Mouse (Mus musculus): ENCODE measurements around the gene 2210408I21Rik. TPM values are rescaled to one million over a fixed set of nuclear protein-coding genes. Genes with fewer than 3 reads are reported as not detected.

Gene 2210408I21Rik
- total and polyA plus RNA-seq, 2 experiments from 2014 or later: 0.53 to 5.7 TPM

DNA sequence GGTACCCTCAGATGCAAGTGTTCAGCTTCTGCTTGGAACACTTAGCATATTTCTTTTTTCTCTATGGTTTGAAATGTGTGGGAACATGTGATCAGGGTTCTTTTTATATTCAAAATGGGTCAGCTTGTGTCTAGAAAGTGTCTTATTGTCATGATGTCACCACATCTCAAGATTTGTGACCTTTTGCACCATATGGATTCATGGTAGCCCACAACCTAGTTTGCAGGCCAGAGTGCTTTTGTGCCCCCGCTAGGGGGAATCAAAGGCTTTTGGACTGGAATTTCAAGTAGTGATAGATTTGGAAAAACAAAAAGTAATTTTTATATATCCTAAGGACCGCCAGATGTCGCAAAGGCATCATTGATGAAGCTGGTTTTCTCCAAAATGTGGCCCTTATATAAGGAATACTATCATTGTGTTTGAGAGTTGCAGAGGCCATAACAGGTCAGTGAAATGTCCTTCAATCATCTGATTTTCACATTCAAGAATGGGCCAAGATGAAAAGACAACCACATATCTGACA, 250.2 kb downstream of the 2210408I21Rik start:
- DNase-seq (ENCODE audit: low spot score) (no peak), ATAC-seq (ENCODE audit: insufficient read depth, low read depth) (no peak)
- Histone ChIP-seq H3K27me3 (ENCODE audit: control insufficient read depth, insufficient read depth, low read length) (no peaks in the 10 kb centered on the region), H3K4me2 (ENCODE audit: low read depth, low read length) (no peak overlapping the region), H3K9ac (replicated peaks; ENCODE audit: low read depth, low read length) (no peak overlapping the region), H3K27ac (ENCODE audit: low read depth) (no peak overlapping the region), H3K36me3 (replicated peaks; ENCODE audit: control insufficient read depth, insufficient read depth, low read length) (no peaks in the 10 kb centered on the region), H3K4me3 (ENCODE audit: low read depth, low read length) (no peak overlapping the region), H3K4me1 (ENCODE audit: control insufficient read depth, insufficient read depth) (no peaks in the 10 kb centered on the region), H3K9me3 (replicated peaks; ENCODE audit: control insufficient read depth, low read length) (no peaks in the 10 kb centered on the region)
- WGBS: 84% methylated on average over 3 of the region's 3 CpGs
- TF ChIP-seq EP300 (IDR thresholded peaks at IDR 0.05; ENCODE audit: low read depth) (no peak), CTCF (IDR thresholded peaks at IDR 0.05; ENCODE audit: low read depth) (no peak)

DNA sequence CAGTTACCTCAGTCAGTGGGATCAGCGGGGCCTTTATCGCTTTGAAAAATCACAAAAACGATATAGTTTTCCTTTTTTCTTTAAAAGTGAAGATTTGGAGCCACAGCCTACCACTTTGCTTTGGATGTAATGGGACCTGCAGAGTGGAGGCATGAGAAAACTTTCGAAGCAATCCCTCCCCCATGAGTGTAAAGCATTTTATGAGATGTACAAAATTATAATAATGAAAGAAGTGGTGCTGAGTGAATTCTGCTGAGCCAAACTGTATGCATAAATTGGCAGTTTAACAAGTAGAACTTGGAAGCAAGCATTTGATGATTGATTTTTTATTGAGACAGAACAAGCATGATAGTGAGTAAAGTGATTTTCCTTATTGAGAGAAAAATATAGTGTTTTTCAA, 250.7 kb downstream of the 2210408I21Rik start:
- TF ChIP-seq CTCF (IDR thresholded peaks at IDR 0.05; ENCODE audit: low read depth): no peak
- TF ChIP-seq EP300 (IDR thresholded peaks at IDR 0.05; ENCODE audit: low read depth): no peak
- H3K4me3 ChIP-seq (ENCODE audit: low read depth, low read length): no peak overlapping the region
- ATAC-seq (ENCODE audit: insufficient read depth, low read depth): no peak

DNA sequence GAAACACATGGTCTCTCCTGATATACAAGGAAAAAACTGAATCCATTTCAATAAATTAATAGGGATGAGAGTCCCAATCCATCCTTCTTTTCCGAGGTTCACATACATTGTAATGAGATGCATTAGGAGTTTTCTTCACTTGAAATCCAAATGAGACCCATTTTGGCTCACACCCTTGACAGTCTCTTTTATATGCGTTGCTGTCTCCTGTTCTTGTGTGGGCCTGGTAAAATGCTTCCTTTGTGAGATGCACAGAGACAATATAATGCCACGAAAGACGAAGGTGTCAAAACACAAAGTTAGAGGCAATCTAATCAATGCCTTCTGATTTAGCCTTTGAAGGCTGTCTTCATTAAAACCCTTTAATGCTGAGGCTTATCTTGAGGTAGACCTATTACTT, 252.8 kb downstream of the 2210408I21Rik start:
- no peak for DNase-seq (ENCODE audit: low spot score)
- TF ChIP-seq CTCF (IDR thresholded peaks at IDR 0.05; ENCODE audit: low read depth): no peak
- TF ChIP-seq EP300 (IDR thresholded peaks at IDR 0.05; ENCODE audit: low read depth): no peak
- H3K36me3 ChIP-seq (replicated peaks; ENCODE audit: control insufficient read depth, insufficient read depth, low read length): no peaks in the 10 kb centered on the region
- H3K4me3 ChIP-seq (ENCODE audit: low read depth, low read length): no peak overlapping the region
- no peak overlapping the region for H3K9ac ChIP-seq (replicated peaks; ENCODE audit: low read depth, low read length)
- no peak overlapping the region for H3K27ac ChIP-seq (ENCODE audit: low read depth)
- WGBS: 76% methylated on average over 4 of the region's 4 CpGs
- no peaks in the 10 kb centered on the region for H3K27me3 ChIP-seq (ENCODE audit: control insufficient read depth, insufficient read depth, low read length)
- H3K4me2 ChIP-seq (ENCODE audit: low read depth, low read length): no peak overlapping the region
- no peaks in the 10 kb centered on the region for H3K9me3 ChIP-seq (replicated peaks; ENCODE audit: control insufficient read depth, low read length)
- no peaks in the 10 kb centered on the region for H3K4me1 ChIP-seq (ENCODE audit: control insufficient read depth, insufficient read depth)
- ATAC-seq (ENCODE audit: insufficient read depth, low read depth): no peak

More for the DNA sequence above, 250.7 kb downstream of the 2210408I21Rik start:
- Histone ChIP-seq H3K9ac (replicated peaks; ENCODE audit: low read depth, low read length) (no peak overlapping the region), H3K27me3 (ENCODE audit: control insufficient read depth, insufficient read depth, low read length) (no peaks in the 10 kb centered on the region), H3K36me3 (replicated peaks; ENCODE audit: control insufficient read depth, insufficient read depth, low read length) (no peaks in the 10 kb centered on the region), H3K9me3 (replicated peaks; ENCODE audit: control insufficient read depth, low read length) (no peaks in the 10 kb centered on the region), H3K27ac (ENCODE audit: low read depth) (no peak overlapping the region), H3K4me1 (ENCODE audit: control insufficient read depth, insufficient read depth) (no peaks in the 10 kb centered on the region), H3K4me2 (ENCODE audit: low read depth, low read length) (no peak overlapping the region)
- DNase-seq (ENCODE audit: low spot score): no peak
- WGBS: 84% methylated on average over 4 of the region's 4 CpGs

DNA sequence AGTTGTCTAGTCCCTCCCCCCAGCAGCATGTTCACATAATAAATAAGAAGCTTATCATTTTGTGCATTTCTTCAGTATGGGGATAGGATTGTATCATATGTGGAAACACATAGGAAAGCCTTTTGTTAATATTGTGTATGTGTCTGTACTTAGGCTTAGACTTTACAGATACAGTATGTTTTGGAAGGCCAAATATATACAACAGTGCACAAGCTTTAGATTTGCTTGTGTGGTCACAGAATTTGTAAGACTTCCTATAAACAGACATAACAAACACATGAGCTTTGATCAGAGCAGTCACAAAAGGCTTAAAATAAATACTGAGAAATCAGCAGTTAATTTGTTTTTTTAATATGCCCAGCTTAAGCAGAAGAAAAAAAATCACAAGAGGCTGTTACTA, 253.9 kb downstream of the 2210408I21Rik start:
- no peak overlapping the region for H3K4me3 ChIP-seq (ENCODE audit: low read depth, low read length)
- DNase-seq (ENCODE audit: low spot score): no peak
- H3K27me3 ChIP-seq (ENCODE audit: control insufficient read depth, insufficient read depth, low read length): no peaks in the 10 kb centered on the region
- no peaks in the 10 kb centered on the region for H3K36me3 ChIP-seq (replicated peaks; ENCODE audit: control insufficient read depth, insufficient read depth, low read length)
- no peak overlapping the region for H3K4me2 ChIP-seq (ENCODE audit: low read depth, low read length)
- H3K9me3 ChIP-seq (replicated peaks; ENCODE audit: control insufficient read depth, low read length): no peaks in the 10 kb centered on the region
- no peak for ATAC-seq (ENCODE audit: insufficient read depth, low read depth)
- no peak for TF ChIP-seq CTCF (IDR thresholded peaks at IDR 0.05; ENCODE audit: low read depth)
- H3K9ac ChIP-seq (replicated peaks; ENCODE audit: low read depth, low read length): no peak overlapping the region
- no peaks in the 10 kb centered on the region for H3K4me1 ChIP-seq (ENCODE audit: control insufficient read depth, insufficient read depth)
- H3K27ac ChIP-seq (ENCODE audit: low read depth): no peak overlapping the region

DNA sequence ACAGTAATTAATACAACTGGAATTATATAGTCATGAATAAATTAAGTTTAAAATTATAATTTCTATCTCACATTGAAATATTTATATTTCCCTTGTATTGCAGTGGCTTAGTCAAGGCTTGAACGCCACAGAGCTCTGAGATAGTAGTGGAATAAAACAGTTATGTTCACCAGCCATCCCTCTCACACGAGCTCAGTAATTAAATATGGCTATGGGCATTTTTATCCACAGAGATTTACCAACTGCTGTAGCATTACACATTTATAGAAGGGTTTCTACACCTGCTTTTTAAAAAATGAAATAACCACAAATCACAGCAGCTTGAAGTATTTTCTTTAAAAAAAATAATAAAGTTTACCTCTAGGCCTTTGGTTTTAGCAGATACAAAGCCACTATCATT, 261.0 kb downstream of the 2210408I21Rik start:
- H3K4me2 ChIP-seq (ENCODE audit: low read depth, low read length): no peak overlapping the region
- no peaks in the 10 kb centered on the region for H3K4me1 ChIP-seq (ENCODE audit: control insufficient read depth, insufficient read depth)
- ATAC-seq (ENCODE audit: insufficient read depth, low read depth) (no peak), DNase-seq (ENCODE audit: low spot score) (no peak)
- no peaks in the 10 kb centered on the region for H3K27me3 ChIP-seq (ENCODE audit: control insufficient read depth, insufficient read depth, low read length)
- no peak overlapping the region for H3K27ac ChIP-seq (ENCODE audit: low read depth)
- H3K4me3 ChIP-seq (ENCODE audit: low read depth, low read length): no peak overlapping the region
- 70% methylated on average over 2 of the region's 2 CpGs for WGBS
- H3K9ac ChIP-seq (replicated peaks; ENCODE audit: low read depth, low read length): no peak overlapping the region
- no peaks in the 10 kb centered on the region for H3K9me3 ChIP-seq (replicated peaks; ENCODE audit: control insufficient read depth, low read length)
- no peak for TF ChIP-seq CTCF (IDR thresholded peaks at IDR 0.05; ENCODE audit: low read depth)
- no peak for TF ChIP-seq EP300 (IDR thresholded peaks at IDR 0.05; ENCODE audit: low read depth)
- H3K36me3 ChIP-seq (replicated peaks; ENCODE audit: control insufficient read depth, insufficient read depth, low read length): no peaks in the 10 kb centered on the region

DNA sequence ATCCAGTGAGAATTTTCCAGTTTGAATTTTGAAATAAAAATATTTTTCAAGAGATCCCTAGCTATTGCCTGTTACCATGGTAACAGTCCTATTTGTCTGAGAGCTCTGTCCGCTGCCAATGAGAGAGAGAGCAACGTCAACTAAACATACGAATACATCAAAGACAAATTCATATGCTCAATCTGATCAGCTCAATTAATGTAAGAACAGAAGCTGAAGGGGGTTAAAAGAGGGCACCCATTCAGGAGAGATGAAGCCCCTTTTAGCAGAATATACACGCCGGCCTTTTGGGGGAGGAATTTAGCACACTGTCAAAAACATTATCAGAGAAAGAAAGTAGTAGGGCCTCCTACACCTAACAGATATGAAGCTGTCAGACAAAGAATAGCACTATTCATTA, 261.6 kb downstream of the 2210408I21Rik start:
- WGBS: 68% methylated on average over 5 of the region's 5 CpGs
- TF ChIP-seq CTCF (IDR thresholded peaks at IDR 0.05; ENCODE audit: low read depth): no peak
- TF ChIP-seq EP300 (IDR thresholded peaks at IDR 0.05; ENCODE audit: low read depth): no peak

More for the DNA sequence above, 261.6 kb downstream of the 2210408I21Rik start:
- DNase-seq (ENCODE audit: low spot score) (no peak), ATAC-seq (ENCODE audit: insufficient read depth, low read depth) (no peak)
- H3K27ac ChIP-seq (ENCODE audit: low read depth): no peak overlapping the region
- no peaks in the 10 kb centered on the region for H3K4me1 ChIP-seq (ENCODE audit: control insufficient read depth, insufficient read depth)
- H3K4me2 ChIP-seq (ENCODE audit: low read depth, low read length): no peak overlapping the region
- no peak overlapping the region for H3K9ac ChIP-seq (replicated peaks; ENCODE audit: low read depth, low read length)
- H3K36me3 ChIP-seq (replicated peaks; ENCODE audit: control insufficient read depth, insufficient read depth, low read length): no peaks in the 10 kb centered on the region
- no peak overlapping the region for H3K4me3 ChIP-seq (ENCODE audit: low read depth, low read length)
- H3K9me3 ChIP-seq (replicated peaks; ENCODE audit: control insufficient read depth, low read length): no peaks in the 10 kb centered on the region
- no peaks in the 10 kb centered on the region for H3K27me3 ChIP-seq (ENCODE audit: control insufficient read depth, insufficient read depth, low read length)
